Mouse (Mus musculus) ES-CJ7 (cell line): ENCODE data around the gene Ccni.

Experiments
- DNase-seq: peaks from one replicate; pipeline ENCODE4 v3.0.0; 2011; ENCODE audit warnings: low read depth, low spot score

The Ccni gene

DNA sequence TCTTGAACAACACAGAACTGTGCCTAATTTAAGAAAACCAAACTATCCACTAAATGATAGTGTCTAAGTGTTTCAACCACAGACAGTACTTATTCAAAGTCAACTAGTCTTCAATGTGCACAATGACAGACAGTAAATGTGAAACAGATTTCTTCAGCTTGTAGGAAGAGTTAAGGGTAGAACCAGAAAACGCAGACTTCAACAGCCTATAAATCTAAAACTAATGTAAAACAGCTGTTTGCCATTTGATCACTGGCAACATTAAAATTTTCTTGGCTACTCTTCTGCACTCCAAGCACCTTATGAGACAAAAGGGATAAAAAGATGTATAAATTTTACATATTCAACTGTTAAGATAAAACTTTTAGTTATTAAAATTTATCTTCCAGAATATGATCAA lies 5.1 kb downstream of the Ccni start:
- DNase-seq: no peak

DNA sequence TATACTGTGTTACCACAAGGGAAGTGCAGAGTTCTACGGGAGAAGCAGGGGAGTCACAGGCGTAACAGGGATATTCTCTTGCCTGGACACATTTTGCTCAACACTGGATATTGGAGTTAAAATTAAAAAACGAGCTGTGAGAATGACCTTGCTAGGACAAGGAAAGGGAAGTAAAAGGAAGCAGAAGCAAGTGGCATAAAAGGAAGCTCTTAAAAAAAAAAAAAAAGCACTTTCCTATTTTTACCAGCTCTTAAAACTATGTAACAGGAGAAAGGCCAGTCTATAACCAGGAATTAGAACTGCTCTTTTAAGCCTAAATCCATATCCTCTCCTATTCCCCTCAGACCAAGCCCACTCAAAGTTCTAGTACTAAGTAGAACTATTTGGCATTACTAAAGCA lies 8.1 kb downstream of the Ccni start:
- no peak for DNase-seq

DNA sequence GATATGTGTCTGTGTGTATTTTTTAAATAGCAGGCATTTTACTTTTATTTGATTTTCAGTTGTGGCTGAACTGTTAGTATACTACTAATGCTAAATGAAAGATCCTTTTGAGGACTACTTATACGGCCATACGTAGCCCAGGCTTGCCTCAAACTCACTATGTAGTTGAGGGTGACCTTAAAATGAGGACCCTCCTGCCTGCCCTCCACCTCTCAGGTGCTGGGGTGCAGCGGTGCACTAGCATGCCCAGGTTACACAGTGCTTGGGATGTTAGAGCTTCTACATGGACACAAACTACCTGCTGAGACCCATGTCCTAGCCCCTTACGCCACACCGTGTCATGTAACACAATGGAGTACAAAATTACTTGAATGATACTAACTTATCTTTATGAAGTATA lies 15.9 kb downstream of the Ccni start:
- DNase-seq: no peak

DNA sequence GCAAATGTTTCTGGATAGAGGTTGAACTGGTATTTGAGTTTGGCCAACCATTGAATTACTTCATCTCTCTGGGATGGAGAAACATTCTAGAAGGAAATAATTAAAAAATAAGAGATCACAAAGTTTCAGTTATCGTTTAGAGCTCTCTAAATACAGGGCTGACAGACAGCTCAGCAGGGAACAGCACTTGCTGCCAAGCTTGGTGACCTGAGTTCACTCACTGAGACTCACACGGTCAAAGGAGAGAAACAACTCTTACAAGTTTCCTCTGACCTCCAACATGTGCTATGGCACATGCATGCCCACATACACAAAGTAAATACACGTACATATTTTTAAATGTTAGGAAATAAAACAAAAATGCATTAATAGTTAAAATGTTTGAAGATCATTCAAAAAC lies 16.7 kb downstream of the Ccni start:
- DNase-seq: no peak

DNA sequence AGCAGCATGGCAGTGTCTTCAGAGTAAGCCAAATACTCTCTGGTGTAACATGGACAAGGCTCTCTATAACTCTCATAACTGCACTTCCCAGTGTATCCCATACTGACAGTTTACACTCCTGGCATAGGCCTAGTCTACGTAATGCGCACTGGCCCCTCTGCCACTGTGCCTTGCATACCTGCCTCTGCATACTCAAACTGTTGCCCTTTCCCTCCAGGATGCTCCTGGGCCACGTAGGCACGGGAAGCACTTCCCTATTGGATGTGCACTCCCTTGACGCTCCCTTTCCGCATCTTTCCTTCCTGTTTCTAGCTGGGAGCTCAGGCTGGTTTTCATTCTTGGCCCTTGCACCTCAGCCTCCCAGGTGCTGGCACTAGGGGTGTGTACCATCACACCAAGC lies 21.7 kb downstream of the Ccni start:
- DNase-seq: no peak

DNA sequence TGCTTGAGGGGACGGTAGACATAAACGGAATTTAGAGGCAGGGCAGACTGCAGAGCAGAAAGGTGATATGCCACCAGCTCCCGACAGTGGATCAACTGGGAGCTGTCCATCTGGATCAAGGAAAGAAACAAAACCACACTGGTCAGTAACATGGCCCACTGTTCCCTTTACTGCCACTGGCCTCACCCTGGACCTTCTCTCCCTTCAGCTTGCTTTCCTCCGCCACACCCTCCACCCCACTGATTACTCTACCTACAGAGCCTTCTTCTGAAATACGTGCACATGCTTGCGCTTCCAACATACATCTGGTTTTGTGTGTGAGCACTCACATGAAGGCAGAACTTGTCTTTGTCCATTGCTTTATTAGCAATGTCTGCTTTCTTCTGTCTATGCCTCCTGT lies 23.0 kb downstream of the Ccni start:
- no peak for DNase-seq

DNA sequence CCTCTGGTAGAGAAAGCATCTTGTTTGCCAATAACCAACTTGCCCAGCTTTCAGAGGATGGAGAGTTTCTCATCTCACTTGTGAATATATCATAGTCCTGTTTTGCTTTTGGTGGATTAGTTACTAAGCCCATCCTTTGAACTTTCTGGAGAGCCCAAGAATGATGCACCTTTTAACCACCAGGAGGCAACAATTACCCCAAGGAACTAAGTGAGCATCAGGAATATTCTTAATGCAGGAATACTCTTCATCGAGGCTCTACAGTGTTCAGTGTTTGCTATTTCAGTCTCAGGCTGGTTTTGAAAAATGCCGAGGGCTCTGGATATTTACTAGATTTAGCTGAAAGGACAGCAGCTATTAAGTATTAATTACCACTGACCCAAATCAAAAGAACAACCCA lies 26.0 kb downstream of the Ccni start:
- DNase-seq: peak; percentile 29

DNA sequence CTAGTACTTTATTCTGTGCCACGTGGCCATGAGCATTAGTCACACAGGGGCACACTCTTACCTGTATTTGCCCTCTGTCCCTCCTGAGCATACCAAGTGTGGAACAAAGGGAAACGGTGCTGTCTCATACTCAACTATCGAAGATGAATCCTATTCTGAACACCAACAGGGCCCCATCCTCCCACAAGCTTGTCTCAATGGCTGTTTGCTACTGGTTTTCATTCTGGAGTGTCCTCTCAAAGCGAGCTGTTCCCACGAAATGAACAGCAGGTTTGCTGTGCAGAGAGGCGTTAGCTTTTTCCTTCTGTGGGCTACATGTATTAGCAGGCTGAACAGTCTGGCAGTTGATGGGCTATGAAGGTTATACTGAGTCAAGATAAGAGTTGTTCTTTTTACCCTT lies 27.7 kb downstream of the Ccni start:
- DNase-seq: no peak

DNA sequence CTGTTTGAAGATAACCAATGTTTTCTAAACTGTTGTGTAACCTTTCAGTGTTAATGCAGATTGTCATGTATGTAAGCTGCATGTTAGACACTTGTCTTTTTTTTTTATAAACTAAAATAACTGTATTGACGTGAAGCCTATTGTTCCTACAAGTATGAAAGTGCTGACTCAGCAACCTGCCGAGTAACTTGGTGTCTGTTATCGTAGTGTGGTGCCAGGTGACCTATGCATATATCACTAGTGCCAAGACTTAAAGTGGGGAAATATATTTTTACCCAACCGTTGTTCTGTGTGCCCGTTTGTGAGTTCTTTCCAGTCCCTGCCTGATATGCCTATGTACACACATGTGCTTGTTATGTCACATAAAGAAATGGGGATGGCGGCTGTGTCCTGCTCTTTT lies 31.6 kb downstream of the Ccni start:
- no peak for DNase-seq

DNA sequence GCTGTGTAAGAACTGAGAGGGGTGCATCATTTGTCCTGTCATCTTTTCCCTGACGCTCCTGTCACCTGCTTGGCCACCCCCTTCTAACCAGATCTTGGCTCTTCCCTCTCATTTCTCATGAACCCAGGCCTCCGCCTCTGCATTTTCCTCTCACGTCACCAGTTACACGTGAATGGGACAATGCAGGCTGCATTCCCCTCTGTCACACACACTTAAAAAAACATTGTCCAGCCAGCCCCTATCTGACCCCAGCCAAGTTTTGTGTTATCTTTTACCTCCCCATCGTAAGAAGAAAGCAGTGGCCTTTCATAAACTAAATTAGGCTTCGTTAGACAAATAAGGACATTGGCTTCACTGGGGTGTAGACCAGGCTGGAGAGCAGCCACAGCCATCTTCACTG lies 33.8 kb downstream of the Ccni start:
- no peak for DNase-seq

DNA sequence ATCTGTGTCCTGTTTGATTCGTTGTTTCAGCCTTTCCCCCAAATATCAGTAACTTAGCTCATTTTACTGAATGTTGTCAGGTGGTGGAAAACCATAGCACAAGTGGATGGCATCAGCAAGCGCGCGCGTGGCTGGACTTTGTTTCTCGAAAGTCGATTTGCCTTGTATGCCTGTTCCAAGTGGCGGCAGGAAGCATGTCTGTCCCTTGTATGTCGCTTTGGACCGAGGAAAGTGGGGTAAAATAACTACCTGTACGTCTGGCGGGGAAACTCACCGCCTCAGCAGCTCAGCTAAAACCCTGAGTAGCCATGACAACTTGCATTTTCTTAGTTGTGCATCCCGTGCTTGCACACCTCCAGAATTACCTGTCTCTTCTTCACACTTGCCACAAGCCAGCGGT lies 34.9 kb downstream of the Ccni start:
- DNase-seq: no peak

DNA sequence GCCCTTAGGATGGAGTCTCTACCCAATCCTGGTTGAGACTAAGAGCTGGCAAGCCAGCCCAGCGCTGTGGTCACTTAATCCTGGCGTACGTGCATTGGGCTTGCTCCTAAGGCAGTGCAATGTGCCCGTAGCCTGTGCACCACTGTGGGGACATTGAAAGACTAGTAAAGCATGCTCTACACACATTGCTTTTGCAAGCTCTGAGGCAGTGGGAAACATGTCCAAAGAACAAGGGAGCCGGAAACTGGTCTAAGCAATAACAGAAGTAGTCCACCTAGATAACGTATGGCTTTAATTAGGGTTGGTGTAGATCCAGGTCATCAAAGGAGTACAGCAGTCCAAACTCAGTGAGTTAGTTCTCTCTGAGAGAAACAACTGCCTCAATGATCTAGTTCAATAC lies 37.6 kb downstream of the Ccni start:
- no peak for DNase-seq

DNA sequence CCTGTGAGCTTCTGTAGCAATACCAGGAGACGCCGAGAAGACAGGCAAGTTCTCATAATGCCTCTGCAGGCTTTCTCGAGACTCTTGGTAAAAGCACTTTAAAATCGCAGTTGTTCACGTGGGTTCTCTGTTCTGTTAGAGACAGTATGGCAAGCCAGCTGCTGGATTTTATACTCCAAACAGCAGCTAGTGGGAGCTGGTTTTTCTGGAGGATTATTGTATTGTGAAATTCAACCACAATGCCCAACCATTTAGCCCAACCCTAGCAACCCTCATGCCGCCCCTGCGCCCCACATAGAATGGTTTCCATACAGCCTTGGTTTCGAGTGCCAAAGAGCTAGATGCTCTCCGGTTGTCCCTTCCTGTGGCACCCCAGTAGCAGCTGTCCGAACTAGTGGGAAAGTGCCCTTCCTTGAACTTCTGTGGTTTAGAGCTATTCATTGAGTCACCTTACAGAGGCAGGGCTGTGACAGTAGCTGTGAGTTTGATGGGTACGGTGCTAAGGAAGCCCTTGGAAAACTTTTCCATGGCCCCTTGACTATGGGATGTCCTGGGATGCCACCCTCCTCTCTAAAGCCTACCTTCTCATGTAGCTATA lies 38.3 kb downstream of the Ccni start:
- peak; percentile 19 for DNase-seq

DNA sequence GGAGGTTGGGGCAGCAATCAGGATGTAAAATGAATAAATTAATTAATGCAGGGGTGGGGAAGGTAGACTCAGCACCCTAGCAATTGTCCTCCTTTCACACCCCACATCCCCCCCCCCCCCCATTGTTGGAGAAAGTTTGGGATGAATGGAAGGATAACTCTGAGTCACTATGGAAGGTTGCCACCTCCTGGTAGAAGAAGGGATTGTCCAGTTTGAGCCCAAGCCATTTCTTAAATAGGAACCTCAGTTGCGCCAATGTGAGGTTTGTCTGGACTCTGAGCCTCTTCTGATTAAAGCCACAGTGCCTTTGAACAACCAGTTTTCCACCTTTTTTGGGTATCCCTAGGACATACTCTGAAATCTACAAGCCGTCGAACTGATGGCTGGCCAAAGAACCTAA lies 42.8 kb downstream of the Ccni start:
- peak; percentile 39 for DNase-seq

DNA sequence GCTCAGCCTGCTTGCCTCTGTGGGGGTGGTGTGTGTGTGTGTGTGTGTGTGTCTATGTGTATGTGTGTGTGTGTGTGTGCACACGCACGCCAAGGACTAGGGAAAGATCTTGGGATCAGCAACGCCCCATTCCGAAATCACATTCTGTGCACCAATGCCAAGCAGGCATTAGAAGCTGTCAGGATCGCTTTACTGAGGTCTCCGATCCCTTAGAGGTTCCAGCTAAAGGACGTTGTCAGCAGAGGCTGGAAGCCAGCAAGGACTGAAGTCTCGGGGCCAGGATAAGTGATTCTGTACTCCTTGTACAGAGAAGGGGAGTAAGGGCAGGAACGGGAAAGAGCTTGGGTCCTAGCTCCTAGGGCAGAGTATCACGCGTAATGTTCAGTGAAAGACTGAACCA lies 51.9 kb downstream of the Ccni start:
- no peak for DNase-seq

DNA sequence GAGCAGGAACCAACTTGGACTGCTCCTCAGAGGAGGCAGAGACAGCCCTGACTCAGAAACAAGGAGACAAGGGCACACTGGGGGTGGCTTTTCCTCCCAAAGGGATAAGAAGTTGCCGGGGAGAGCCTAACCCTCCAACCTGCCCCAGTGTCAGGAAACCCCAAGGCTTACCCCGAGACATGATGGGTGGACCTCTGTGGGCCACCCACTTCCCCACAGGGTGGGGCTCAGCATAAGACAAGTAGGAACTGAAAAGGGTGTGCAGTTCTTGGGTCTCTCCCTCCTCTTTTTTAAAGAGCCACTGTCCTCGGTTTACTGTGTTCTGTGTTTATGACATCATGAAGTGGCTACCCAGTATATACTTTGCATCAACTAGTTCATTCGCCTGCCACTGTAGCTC lies 53.8 kb downstream of the Ccni start:
- DNase-seq: no peak

DNA sequence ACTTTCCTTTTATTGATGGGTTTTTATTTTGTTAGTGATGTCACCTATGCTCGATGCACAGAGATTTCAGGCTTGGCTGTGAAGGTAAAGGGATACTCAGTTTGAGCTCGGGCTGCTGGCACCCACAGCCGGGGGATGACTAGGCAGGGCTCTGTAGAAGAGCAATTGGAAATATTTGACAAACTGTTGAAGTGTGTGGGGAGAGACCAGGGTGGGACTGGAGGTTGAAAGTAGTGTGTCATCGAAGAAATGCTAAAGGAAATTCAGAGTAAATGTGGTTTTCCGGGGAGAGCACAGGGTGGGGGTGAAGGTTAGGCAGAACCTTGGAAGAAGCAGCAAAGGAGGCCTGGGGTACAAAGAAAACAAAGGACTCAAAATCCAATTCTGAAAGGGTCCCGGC lies 54.3 kb downstream of the Ccni start:
- DNase-seq: no peak

DNA sequence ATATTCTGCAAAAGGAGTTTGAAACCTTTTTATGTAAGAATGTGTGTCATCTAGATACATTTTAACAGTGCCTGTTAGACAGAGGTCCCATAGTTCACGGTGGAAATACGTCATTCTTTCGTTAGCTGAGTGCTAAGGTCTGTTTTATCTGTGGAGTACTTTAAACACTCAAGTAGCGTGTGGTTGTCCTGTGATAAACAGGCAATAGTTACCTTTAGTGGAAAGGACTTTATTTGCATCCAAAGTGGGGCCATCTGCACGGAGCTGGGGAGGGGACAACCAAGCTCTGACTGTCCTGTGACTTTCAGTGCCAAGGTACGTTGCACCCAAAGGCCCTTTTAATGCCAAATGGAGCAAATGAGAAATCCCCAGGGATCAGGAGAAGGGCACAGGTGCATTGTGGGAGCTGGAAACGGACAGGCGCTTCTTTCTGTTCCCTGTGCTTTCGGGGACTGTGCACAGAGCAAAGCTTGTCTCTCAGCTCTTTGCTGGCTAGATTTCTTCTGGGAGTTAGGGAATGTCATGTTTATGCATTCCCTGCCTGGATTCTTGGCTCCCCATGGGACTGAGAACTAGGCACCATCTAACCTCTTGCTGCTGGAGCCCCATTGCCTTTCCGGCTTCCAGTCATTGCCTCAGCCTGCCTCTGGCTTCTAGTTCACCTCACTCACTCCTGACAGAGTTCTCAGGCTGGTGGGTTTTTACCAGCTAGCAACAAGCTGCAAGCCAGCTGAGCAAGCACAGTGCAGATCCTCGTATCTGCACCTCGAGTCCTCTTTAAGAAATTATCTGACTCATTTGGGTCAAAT lies 56.1 kb downstream of the Ccni start:
- DNase-seq: no peak

DNA sequence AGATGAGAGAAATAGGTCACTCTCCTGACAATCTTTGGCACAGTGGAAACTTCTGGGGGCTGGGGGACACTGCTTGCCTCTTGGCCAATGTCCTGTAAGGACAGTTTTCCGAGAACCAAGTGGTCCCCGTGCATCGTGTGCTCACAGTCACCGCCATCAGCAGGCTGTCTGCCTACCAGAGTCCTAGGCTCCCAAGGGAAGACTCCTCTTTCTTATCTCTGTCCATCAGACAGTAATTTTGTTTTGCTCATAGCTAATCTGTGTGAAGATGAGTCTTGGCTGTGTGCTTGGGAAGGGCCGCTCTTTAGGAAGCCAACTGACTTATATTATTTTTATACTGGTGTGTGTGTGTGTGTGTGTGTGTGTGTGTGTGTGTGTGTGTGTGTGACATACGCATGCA lies 60.8 kb downstream of the Ccni start:
- no peak for DNase-seq

DNA sequence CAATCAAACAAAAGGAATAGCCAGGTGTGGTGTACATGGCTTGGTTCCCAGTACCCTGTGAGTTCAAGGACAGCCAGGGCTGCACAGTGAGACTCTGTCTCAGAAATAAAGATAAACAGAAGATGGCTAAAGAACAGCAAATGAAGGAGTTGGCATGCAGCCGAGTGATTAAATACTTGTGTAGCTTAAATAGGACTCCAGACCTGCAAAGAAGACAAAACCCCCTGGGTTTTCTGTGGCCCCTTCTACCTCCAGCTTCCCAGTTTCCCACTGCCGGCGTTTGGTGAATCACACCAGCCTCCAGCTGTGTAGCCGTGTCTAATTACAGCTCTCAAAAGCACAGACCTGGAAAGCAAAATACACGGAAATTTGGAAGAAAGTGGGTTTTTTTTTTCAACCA lies 61.4 kb downstream of the Ccni start:
- DNase-seq: no peak

DNA sequence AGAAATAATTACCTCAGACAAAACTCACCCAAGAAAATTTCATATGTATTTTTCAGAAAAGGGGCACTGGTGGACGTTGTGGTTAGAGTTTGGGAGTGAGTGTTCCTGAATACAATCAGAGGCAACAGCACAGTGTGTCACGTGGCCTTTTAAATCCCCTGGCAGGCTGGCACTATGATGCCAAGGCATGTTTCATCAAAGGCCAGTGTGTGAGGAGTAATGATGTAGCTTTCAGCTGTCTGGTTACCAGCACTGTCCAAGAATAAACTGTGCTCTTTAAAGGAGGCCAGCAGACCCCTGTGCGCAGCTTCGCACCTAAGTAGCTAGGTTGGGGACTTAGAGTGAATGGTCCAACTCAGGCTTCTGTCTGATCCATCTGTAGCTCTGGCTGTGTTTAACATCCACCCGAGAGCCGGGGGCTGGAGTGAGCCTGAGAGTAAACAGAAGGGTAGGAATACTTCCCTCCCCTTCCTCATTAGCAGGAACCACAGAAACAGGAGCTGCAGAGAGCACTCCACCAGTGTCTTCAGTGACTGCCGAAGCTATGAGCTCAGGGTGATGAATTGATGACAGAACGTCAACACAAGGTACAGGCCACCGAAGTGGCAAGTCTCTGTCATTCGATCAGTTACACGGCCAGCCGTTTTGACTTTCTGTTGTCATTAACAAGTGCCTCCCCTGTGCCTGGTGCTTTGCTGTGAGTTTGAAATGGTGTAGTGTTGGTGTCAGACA lies 62.8 kb downstream of the Ccni start:
- DNase-seq: no peak

DNA sequence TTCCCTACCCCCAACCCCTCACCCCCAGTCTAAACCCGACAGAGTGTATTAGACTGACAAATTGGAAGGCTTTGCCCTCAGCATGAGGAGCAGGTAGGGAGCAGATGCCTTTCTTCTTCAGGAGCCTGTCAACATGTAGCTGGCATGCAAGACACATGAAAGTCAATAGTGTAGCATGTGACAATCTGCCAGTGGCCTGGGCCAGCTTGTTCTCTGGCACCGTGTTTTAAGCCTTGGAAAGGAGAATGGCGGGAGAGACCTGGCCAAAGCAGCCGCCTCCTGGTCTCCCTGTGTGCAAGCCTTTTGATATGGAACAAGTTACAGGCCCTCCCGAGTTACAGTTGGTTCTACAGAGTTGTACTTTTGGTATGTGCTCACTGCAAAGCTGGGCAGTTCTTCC lies 65.5 kb downstream of the Ccni start:
- DNase-seq: no peak

DNA sequence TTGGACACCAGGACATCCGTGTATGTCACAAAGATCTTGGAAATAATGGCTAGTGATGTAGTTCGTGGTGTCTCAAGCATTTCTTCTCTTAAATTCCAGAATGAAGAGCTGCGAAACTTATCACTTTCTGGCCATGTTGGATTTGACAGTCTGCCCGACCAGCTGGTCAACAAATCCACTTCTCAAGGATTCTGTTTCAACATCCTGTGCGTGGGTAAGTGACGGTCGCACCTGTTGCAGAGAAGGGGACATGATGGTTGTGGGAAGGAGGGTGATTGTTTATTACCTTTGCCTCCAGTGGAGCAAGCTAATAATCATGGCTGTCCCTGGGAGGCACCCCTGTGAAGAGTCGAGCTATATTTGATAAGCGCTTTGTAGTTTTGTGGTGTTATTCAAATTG lies 66.9 kb downstream of the Ccni start:
- no peak for DNase-seq
